Mouse (Mus musculus): ENCODE results near the gene Plppr2. TPM values are rescaled to one million over a fixed set of nuclear protein-coding genes. Genes with fewer than 3 reads are reported as not detected.

The Plppr2 gene
- total and polyA plus RNA-seq, 2 experiments from 2014 or later: 129 to 165 TPM

DNA sequence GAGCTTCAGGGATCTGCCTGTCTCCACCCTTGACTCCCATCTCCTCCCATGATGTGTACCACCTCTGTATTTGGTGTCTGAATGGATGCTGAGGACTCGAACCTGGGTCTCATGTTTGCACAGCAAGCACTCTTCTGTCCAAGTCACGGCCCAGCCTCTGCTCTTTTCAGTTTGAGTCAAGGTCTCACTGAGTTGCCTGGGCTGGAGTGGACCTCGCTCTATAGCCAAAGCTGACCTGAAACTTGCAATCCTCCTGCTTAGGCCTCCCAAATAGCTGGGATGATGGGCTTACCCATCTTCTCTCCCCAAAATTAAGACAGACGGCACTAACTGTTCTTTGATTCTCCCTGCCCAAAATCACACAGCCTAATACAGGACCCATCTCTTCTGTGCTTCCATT lies 13.8 kb upstream of the Plppr2 start:
- no peak for ATAC-seq (ENCODE audit: low FRiP score)
- 85% methylated on average over 4 of the region's 4 CpGs for WGBS
- H3K27me3 ChIP-seq (ENCODE audit: insufficient read depth, low read length): no peaks in the 10 kb centered on the region

DNA sequence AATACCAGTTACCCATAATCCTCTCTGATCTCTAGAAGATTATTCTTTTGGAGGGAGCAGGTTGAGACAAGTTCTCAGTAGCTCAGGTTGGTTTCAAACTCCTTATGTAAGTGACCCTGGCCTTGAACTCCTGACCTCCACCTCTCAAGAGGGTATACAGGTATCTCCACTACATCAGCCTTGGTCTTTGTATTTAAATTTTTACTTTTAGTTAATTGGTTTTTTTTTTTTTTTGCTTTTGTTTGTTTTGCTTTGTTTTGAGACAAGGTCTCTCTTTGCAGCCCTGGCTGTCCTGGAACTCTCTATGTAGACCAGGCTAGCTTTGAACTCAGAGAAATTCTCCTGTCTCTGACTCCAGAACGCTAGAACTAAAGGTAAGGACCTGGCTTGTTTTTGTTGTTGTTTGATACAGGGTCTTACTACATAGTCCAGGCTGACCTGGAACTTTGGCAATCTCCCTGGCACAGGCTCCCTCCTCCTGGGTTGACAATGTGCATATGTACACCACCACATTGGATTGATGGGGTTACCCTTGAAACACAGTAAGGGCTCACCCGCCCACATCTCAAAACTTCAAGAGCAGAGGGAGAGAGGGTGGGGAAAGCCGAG lies 13.2 kb upstream of the Plppr2 start:
- Histone ChIP-seq H3K9ac (replicated peaks; ENCODE audit: low read length, poor library complexity, severe bottlenecking) (no peak overlapping the region), H3K4me1 (ENCODE audit: insufficient read depth, low read length) (peaks cover 8% of the 10 kb centered on the region; the same call in 1 of the 2 replicates), H3K4me3 (ENCODE audit: low read depth, low read length) (no peak overlapping the region), H3K27ac (ENCODE audit: low read depth, low read length) (no peak overlapping the region), H3K4me2 (ENCODE audit: low read depth, low read length, poor library complexity, severe bottlenecking) (no peak overlapping the region), H3K9me3 (ENCODE audit: low read length) (no peaks in the 10 kb centered on the region), H3K36me3 (ENCODE audit: insufficient read depth, low read length) (no peaks in the 10 kb centered on the region), H3K27me3 (ENCODE audit: insufficient read depth, low read length) (no peaks in the 10 kb centered on the region)
- 70% methylated on average over 3 of the region's 3 CpGs for WGBS
- ATAC-seq (ENCODE audit: low FRiP score) (no peak), DNase-seq (ENCODE audit: low spot score) (no peak)
- no peak for TF ChIP-seq CTCF (IDR thresholded peaks at IDR 0.05)

More for the DNA sequence above, 13.8 kb upstream of the Plppr2 start:
- no peaks in the 10 kb centered on the region for H3K9me3 ChIP-seq (ENCODE audit: low read length)
- TF ChIP-seq CTCF (IDR thresholded peaks at IDR 0.05): no peak
- peaks cover 8% of the 10 kb centered on the region; the same call in 1 of the 2 replicates for H3K4me1 ChIP-seq (ENCODE audit: insufficient read depth, low read length)
- H3K36me3 ChIP-seq (ENCODE audit: insufficient read depth, low read length): no peaks in the 10 kb centered on the region
- H3K4me3 ChIP-seq (ENCODE audit: low read depth, low read length): no peak overlapping the region
- no peak for DNase-seq (ENCODE audit: low spot score)
- no peak overlapping the region for H3K9ac ChIP-seq (replicated peaks; ENCODE audit: low read length, poor library complexity, severe bottlenecking)
- no peak overlapping the region for H3K4me2 ChIP-seq (ENCODE audit: low read depth, low read length, poor library complexity, severe bottlenecking)
- no peak overlapping the region for H3K27ac ChIP-seq (ENCODE audit: low read depth, low read length)

DNA sequence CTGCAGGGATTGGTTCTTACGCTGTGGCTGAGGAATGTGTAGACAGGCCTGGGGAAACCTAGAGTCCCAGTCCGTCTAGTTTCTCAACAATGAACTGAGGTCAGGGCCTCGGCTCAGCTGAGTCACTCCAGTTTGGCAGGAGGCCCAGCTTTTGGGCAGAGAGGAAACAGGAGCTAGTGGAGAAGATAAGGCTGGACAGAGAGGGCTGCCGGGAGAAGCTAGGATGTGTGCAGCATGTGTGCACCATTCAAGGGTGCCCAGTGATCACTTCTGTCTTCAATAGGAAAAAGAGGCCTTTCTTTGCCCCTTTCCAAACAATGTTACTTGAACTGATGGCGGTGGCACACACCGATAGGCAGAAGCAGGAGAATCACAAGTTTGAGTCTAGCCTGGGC lies 12.7 kb upstream of the Plppr2 start:
- ATAC-seq (ENCODE audit: low FRiP score): no peak
- TF ChIP-seq CTCF (IDR thresholded peaks at IDR 0.05): no peak
- peak; percentile 11 for DNase-seq (ENCODE audit: low spot score)
- H3K4me2 ChIP-seq (ENCODE audit: low read depth, low read length, poor library complexity, severe bottlenecking): no peak overlapping the region
- H3K27ac ChIP-seq (ENCODE audit: low read depth, low read length): no peak overlapping the region
- no peak overlapping the region for H3K9ac ChIP-seq (replicated peaks; ENCODE audit: low read length, poor library complexity, severe bottlenecking)
- peaks cover 8% of the 10 kb centered on the region; the same call in 1 of the 2 replicates for H3K4me1 ChIP-seq (ENCODE audit: insufficient read depth, low read length)
- H3K4me3 ChIP-seq (ENCODE audit: low read depth, low read length): no peak overlapping the region
- no peaks in the 10 kb centered on the region for H3K9me3 ChIP-seq (ENCODE audit: low read length)
- no peaks in the 10 kb centered on the region for H3K36me3 ChIP-seq (ENCODE audit: insufficient read depth, low read length)
- no peaks in the 10 kb centered on the region for H3K27me3 ChIP-seq (ENCODE audit: insufficient read depth, low read length)
- 63% methylated on average over 6 of the region's 6 CpGs for WGBS

DNA sequence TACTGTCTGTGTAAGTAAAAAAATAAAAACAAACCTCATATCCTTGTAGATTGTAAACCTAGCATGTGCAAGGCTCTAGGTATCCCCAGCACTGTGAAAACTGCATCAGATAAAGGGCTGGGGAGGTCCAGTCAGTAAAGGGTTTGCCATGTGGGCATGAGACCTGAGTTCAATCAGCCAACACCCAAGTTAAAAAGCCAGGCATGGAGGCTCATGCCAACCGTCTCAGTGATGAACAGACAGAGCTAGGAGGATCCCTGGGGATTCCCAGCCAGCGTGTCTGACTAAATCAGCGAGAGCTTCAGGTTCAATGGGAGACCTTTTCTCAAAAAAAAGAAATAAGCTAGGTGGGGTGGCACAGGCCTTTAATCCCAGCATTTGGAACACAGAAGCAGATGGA lies 11.8 kb upstream of the Plppr2 start:
- H3K36me3 ChIP-seq (ENCODE audit: insufficient read depth, low read length): no peaks in the 10 kb centered on the region
- H3K9me3 ChIP-seq (ENCODE audit: low read length): no peaks in the 10 kb centered on the region
- no peaks in the 10 kb centered on the region for H3K27me3 ChIP-seq (ENCODE audit: insufficient read depth, low read length)
- 79% methylated on average over 3 of the region's 3 CpGs for WGBS
- ATAC-seq (ENCODE audit: low FRiP score): no peak
- H3K4me2 ChIP-seq (ENCODE audit: low read depth, low read length, poor library complexity, severe bottlenecking): no peak overlapping the region
- H3K9ac ChIP-seq (replicated peaks; ENCODE audit: low read length, poor library complexity, severe bottlenecking): no peak overlapping the region
- no peak overlapping the region for H3K27ac ChIP-seq (ENCODE audit: low read depth, low read length)
- H3K4me3 ChIP-seq (ENCODE audit: low read depth, low read length): no peak overlapping the region
- peaks cover 8% of the 10 kb centered on the region; the same call in 1 of the 2 replicates for H3K4me1 ChIP-seq (ENCODE audit: insufficient read depth, low read length)
- DNase-seq (ENCODE audit: low spot score): no peak
- no peak for TF ChIP-seq CTCF (IDR thresholded peaks at IDR 0.05)

DNA sequence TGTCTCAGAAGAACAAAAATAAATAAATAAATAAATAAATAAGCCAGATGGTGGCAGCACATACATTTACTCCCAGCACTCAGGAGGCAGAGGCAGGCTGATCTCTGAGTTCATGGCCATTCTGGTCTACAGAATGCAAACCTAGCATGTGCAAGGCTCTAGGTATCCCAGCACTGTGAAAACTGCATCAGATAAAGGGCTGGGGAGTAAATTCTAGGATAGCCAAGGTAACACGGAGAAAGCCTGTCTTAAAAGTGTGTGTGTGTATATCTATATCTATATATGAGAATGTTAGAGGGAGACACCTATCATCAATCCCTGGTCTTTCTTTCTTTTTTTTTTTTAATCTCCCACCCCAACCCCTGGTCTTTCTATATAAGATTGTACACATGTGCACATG lies 11.3 kb upstream of the Plppr2 start:
- TF ChIP-seq CTCF (IDR thresholded peaks at IDR 0.05): no peak
- WGBS: 96% methylated on average over 1 of the region's 1 CpGs
- no peaks in the 10 kb centered on the region for H3K36me3 ChIP-seq (ENCODE audit: insufficient read depth, low read length)
- no peaks in the 10 kb centered on the region for H3K27me3 ChIP-seq (ENCODE audit: insufficient read depth, low read length)
- peaks cover 8% of the 10 kb centered on the region; the same call in 1 of the 2 replicates for H3K4me1 ChIP-seq (ENCODE audit: insufficient read depth, low read length)
- H3K4me3 ChIP-seq (ENCODE audit: low read depth, low read length): no peak overlapping the region
- ATAC-seq (ENCODE audit: low FRiP score) (no peak), DNase-seq (ENCODE audit: low spot score) (no peak)
- H3K9ac ChIP-seq (replicated peaks; ENCODE audit: low read length, poor library complexity, severe bottlenecking): no peak overlapping the region
- no peaks in the 10 kb centered on the region for H3K9me3 ChIP-seq (ENCODE audit: low read length)
- H3K27ac ChIP-seq (ENCODE audit: low read depth, low read length): no peak overlapping the region
- no peak overlapping the region for H3K4me2 ChIP-seq (ENCODE audit: low read depth, low read length, poor library complexity, severe bottlenecking)

DNA sequence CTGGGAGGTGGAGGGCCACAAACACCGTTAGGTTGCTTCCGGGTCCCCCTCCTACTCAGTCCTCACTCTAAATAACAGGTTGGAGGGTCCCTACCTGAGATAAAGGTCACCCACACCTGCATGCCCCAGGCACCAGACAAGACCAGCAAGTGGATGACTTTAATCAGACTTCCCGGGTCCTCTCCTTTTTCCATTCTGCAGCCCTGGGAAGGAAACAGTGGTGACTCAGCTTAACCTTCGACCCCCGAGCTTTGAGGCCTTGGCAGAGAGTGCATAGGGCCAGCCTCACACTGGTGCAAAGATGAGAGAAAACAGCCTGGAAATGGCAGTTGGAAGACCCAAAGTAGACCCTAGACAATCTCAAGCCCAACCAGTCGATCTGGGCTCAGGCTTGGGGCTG lies 10.7 kb upstream of the Plppr2 start:
- H3K4me2 ChIP-seq (ENCODE audit: low read depth, low read length, poor library complexity, severe bottlenecking): peak overlapping the region; percentile 61
- no peaks in the 10 kb centered on the region for H3K27me3 ChIP-seq (ENCODE audit: insufficient read depth, low read length)
- 76% methylated on average over 6 of the region's 6 CpGs for WGBS
- DNase-seq (ENCODE audit: low spot score) (no peak), ATAC-seq (ENCODE audit: low FRiP score) (no peak)
- H3K4me1 ChIP-seq (ENCODE audit: insufficient read depth, low read length): peaks cover 8% of the 10 kb centered on the region; the same call in 1 of the 2 replicates
- peak overlapping the region; percentile 46 for H3K4me3 ChIP-seq (ENCODE audit: low read depth, low read length)
- H3K27ac ChIP-seq (ENCODE audit: low read depth, low read length): no peak overlapping the region; the same call in 1 of the 2 replicates
- H3K9ac ChIP-seq (replicated peaks; ENCODE audit: low read length, poor library complexity, severe bottlenecking): no peak overlapping the region
- no peaks in the 10 kb centered on the region for H3K9me3 ChIP-seq (ENCODE audit: low read length)
- H3K36me3 ChIP-seq (ENCODE audit: insufficient read depth, low read length): no peaks in the 10 kb centered on the region
- TF ChIP-seq CTCF (IDR thresholded peaks at IDR 0.05): no peak
